Mouse (Mus musculus) intestine, embryonic 15.5 days (tissue): Measurements from ENCODE around the gene Htra2. TPM values are rescaled to one million over a fixed set of nuclear protein-coding genes. Genes with fewer than 3 reads are reported as not detected.

Experiments used
- ATAC-seq: fragments of 200-750 bp; cut with Nextera tagmentation; 2 replicates; pipeline ENCODE4 v1.8.0; 2017; ENCODE audit warnings: moderate TSS enrichment, moderate library complexity
- H3K27ac ChIP-seq: fragments of 300-500 bp; sonication (generic); 2 replicates; pipeline ENCODE4 v1.5.1; 2015; ENCODE audit warnings: mild to moderate bottlenecking, inconsistent platforms
- H3K27me3 ChIP-seq: fragments of 300-500 bp; sonication (generic); replicated peaks from 2 replicates; pipeline ENCODE4 v1.6.1; 2015; ENCODE audit warnings: inconsistent platforms
- H3K36me3 ChIP-seq: fragments of 300-500 bp; sonication (generic); 2 replicates; pipeline ENCODE4 v1.6.1; 2015; ENCODE audit warnings: inconsistent platforms
- H3K4me1 ChIP-seq: fragments of 300-500 bp; sonication (generic); replicated peaks from 2 replicates; pipeline ENCODE4 v1.6.1; 2015; ENCODE audit warnings: inconsistent platforms
- H3K4me2 ChIP-seq: fragments of 300-500 bp; sonication (generic); replicated peaks from 2 replicates; pipeline ENCODE4 v1.6.1; 2015; ENCODE audit warnings: mild to moderate bottlenecking, inconsistent platforms
- H3K4me3 ChIP-seq: fragments of 300-500 bp; sonication (generic); replicated peaks from 2 replicates; pipeline ENCODE4 v1.5.1; 2015; ENCODE audit warnings: inconsistent platforms
- H3K9ac ChIP-seq: fragments of 300-500 bp; sonication (generic); 2 replicates; pipeline ENCODE4 v1.6.1; 2015; ENCODE audit warnings: inconsistent platforms
- H3K9me3 ChIP-seq: fragments of 300-500 bp; sonication (generic); 2 replicates; pipeline ENCODE4 v1.6.1; 2016; ENCODE audit warnings: inconsistent platforms
- WGBS: fragments of 180-500 bp; shearing (Covaris S2); methylation state at CpG from one replicate; pipeline ENCODE4 v1.1.7; 2015; 5-methylcytosine and 5-hydroxymethylcytosine counted together
- polyA plus RNA-seq: library from polyadenylated mRNA; unstranded; fragments of >200 nt; fragmentation: Nextera tagmentation; extraction: Ambion mirVana; gene quantifications from 2 replicates; pipeline ENCODE4 v1.2.1, GENCODE M21; 2015

Htra2 gene
- polyA plus RNA-seq, 1 experiment from 2014 or later = 72.2 TPM

DNA sequence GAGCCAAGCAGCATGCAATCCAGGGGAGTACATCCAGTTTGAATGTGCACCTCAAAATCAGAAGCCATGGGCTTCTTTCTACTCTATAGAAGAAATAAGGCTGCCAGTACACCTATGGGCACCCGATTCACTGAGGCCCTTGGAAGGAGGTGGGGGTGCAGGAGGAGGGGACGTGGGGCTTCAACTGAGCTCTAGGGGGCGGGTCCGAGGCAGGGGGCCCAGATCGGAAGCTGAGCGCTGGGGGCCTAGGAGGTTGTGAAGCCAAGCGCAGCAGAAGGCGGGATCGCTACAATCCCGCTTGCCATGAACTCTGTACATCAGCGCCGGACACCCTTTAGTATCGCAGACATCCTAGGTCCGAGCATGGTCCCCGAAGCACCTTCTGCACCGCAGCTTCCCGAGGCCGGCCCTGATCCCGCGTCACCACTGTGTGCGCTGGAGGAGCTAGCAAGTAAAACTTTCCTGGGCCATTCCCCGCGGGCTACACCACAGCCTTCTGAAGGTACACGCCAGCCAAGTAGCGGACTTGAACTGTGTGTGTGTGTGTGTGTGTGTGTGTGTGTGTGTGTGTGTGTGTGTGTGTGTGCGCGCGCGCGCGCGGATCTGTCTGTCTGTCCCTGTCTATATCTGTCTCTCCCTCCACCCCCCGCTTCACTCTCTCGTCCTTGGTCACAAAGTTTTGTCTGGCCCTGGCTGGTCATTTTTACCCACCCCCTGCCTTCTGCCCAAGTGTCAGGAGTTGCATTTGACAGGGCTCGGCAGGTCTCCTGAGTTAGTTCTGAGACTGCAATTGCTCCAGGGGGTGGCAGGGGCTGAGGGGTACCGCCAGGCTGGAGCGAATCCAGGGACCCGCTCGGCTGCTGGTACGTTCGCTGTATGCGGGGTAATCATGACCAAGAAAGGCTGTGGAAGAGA is 31.3 kb upstream of the Htra2 start, which contains the start of gene Lbx2:
Gene Lbx2 (plus strand): TSS at position 247 of the 915 bp plus-strand sequence.
- Histone ChIP-seq H3K4me3 (peak within 1 kb of the TSS; percentile 22), H3K9ac (no peak within 1 kb of the TSS), H3K27me3 (peaks cover 69% of the 10 kb centered on the region), H3K4me1 (peaks cover 14% of the 10 kb centered on the region), H3K4me2 (peak within 1 kb of the TSS; percentile 56), H3K27ac (no peak within 1 kb of the TSS), H3K36me3 (no peaks in the 10 kb centered on the region), H3K9me3 (no peaks in the 10 kb centered on the region)
- 5% methylated on average over 41 of the region's 42 CpGs for WGBS
- ATAC-seq = no peak

DNA sequence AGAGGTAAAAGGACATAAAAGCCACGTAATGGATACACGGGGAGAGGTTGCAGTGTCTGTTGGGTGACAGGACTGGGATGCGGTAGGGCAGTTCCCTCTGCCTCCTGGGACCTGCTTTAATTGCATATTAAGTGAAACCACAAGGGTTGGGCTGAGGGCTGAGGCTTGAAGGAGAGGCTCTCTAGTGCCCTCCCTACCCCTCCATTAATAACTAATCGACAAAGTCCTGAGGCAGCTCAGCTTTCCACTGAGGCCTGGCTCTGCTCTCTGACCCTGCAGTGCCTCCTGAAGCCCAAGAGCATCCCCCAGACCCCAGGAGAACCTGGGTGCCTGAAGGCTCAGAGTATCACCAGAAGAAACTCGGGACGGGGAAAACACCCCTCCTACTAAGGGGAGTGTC is 29.4 kb upstream of the Htra2 start:
- Histone ChIP-seq H3K4me2 (no peak overlapping the region), H3K27ac (no peak overlapping the region), H3K27me3 (peaks cover 64% of the 10 kb centered on the region), H3K9me3 (no peaks in the 10 kb centered on the region), H3K4me1 (peaks cover 14% of the 10 kb centered on the region), H3K36me3 (peaks cover 6% of the 10 kb centered on the region; the same call in 1 of the 2 replicates), H3K9ac (no peak overlapping the region), H3K4me3 (no peak overlapping the region)
- no peak for ATAC-seq
- 15% methylated on average over 6 of the region's 6 CpGs for WGBS

DNA sequence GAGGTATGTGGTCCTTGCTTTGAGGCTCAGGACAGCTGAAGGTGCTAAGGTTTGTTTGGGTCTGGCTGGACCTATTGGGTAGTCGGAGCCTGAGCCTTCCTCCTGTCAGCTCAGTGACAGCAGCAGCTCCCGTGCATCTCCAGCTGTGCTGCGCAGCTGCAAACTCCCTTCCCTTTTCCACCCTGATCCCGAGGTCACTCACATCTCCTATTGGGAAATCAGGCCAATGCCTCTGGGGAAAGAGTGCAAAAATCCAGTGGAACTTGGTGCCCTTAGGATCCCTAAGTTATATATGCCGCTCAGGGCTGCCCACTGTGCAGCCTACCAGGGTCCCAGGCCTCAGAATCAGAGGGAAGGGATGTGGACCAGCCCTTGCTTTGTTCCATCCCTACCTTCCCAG is 28.4 kb upstream of the Htra2 start:
- Histone ChIP-seq H3K27me3 (peaks cover 56% of the 10 kb centered on the region), H3K9me3 (no peaks in the 10 kb centered on the region), H3K4me1 (peaks cover 14% of the 10 kb centered on the region), H3K4me2 (no peak overlapping the region), H3K36me3 (peaks cover 6% of the 10 kb centered on the region; the same call in 1 of the 2 replicates), H3K9ac (no peak overlapping the region), H3K4me3 (no peak overlapping the region), H3K27ac (no peak overlapping the region)
- 34% methylated on average over 5 of the region's 5 CpGs for WGBS
- no peak for ATAC-seq

DNA sequence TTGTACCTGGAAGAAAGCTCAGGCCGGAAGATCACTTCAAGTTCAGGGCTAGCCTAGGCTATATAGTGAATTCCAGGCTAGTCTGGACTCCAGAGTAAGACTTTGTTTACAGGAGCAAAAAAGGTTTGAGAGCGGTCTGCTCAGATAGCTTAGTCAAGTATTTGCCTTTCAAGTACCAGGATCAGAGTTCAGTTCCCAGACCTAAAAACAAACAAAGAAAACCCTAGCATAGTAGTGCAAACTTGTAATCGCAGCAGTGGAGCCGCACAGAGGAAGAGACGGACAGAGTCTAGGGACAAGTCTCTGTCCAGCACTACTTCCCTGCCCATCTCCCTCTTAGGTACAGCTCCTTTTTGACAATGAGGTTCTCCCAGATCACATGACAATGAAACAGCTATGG is 25.1 kb upstream of the Htra2 start:
- Histone ChIP-seq H3K36me3 (peaks cover 6% of the 10 kb centered on the region; the same call in 1 of the 2 replicates), H3K27me3 (peaks cover 46% of the 10 kb centered on the region), H3K4me1 (peaks cover 3% of the 10 kb centered on the region; the same call in 1 of the 2 replicates), H3K4me3 (no peak overlapping the region), H3K9me3 (no peaks in the 10 kb centered on the region), H3K9ac (no peak overlapping the region), H3K4me2 (no peak overlapping the region), H3K27ac (no peak overlapping the region)
- no peak for ATAC-seq
- 91% methylated on average over 5 of the region's 5 CpGs for WGBS

DNA sequence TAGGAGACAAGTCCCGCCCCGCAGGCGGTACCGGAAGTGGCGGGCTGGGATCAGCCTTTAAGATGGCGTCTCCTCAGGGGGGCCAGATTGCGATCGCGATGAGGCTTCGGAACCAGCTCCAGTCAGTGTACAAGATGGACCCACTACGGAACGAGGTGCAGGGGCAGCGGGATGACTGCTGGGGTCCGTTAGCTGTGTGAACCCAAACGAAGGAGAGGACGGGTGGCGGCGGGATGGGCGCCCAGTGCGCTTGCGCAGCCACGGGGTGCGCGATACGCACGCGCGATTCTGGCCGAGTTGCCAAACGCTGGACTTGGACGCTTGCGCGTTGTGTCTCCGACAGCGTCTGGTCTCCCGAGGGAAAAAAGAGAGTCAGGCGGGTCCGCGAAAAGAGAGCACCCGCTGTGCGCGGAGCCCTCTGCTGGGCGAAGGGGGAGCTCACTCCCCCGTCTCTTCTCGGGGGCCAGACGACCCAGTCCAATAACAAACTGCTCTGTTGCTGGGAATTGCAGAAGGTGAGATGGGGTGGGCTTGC is 23.3 kb upstream of the Htra2 start:
- WGBS = under 1% methylated on average over 46 of the region's 46 CpGs
- H3K4me3 ChIP-seq = peak overlapping the region; percentile 78
- peak; percentile 96 for ATAC-seq
- peak overlapping the region; percentile 62 for H3K9ac ChIP-seq
- no peaks in the 10 kb centered on the region for H3K9me3 ChIP-seq
- peak overlapping the region; percentile 89 for H3K4me2 ChIP-seq
- peaks cover 3% of the 10 kb centered on the region; the same call in 1 of the 2 replicates for H3K4me1 ChIP-seq
- H3K36me3 ChIP-seq = peaks cover 6% of the 10 kb centered on the region; the same call in 1 of the 2 replicates
- peak overlapping the region; percentile 77 for H3K27ac ChIP-seq
- H3K27me3 ChIP-seq = peaks cover 43% of the 10 kb centered on the region

DNA sequence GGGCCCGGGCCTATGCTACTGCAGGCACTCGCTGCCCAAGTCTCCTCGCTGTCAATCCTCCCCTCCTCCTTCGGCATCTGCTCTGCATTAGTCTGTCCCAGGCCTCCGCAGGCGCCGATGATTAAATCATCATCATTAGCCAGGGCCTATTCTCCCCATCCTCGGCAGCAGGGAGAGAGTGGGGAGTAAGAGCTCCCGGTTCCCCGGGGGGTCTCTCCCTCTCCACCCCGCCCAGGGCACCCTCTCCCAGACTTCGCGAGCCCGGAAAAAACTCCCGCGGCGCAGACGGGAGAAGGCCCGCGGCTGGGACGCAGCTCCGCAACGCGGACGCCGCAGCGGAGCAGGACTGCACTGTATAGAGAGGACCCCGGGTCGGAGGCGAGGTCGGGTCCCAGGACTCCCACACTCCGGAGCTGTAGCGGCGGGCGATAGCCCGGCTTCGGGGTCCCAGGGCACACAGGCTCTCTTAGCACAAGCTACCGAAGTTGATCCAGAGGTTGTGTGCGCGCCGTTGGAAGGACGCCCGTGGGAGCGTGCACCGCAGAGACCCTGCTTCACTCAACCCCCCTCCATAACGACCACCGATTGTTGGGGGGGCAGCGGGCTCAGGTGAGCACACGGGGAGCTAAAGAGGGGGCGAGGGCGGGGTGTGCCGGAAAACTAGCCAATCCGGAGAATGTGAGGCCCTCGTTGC is 22.7 kb upstream of the Htra2 start, which contains the start of gene Pcgf1:
Gene Pcgf1 (plus strand): TSS at position 240 of the 694 bp plus-strand sequence.
- H3K9ac ChIP-seq = peak within 1 kb of the TSS; percentile 62
- peaks cover 39% of the 10 kb centered on the region for H3K27me3 ChIP-seq
- H3K9me3 ChIP-seq = no peaks in the 10 kb centered on the region
- peak within 1 kb of the TSS; percentile 77 for H3K27ac ChIP-seq
- H3K4me2 ChIP-seq = peak within 1 kb of the TSS; percentile 89
- ATAC-seq = peak; percentile 62
- peaks cover 3% of the 10 kb centered on the region; the same call in 1 of the 2 replicates for H3K4me1 ChIP-seq
- H3K36me3 ChIP-seq = peaks cover 6% of the 10 kb centered on the region; the same call in 1 of the 2 replicates
- WGBS = under 1% methylated on average over 54 of the region's 54 CpGs
- peak within 1 kb of the TSS; percentile 78 for H3K4me3 ChIP-seq

DNA sequence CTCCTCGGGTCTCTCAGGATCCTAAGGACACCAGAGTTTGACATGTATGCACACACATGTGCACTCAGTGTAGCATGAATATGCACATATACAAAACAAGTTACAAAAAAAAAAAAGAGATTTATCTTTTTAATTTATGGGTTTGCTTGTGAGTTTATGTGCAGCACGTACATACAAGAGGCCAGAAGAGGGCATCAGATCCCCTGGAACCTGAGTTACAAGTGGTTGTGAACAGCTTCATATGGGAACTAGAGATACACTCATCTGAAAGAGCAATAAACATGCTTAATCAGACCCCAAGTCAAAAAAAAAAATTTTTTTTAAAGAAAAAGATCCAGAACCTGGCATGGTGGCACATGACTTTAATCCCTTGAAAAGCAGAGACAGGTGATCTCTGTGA is 19.9 kb upstream of the Htra2 start:
- Histone ChIP-seq H3K9me3 (no peaks in the 10 kb centered on the region), H3K27me3 (peaks cover 65% of the 10 kb centered on the region), H3K4me1 (peaks cover 16% of the 10 kb centered on the region), H3K4me3 (no peak overlapping the region), H3K36me3 (no peaks in the 10 kb centered on the region), H3K4me2 (no peak overlapping the region), H3K9ac (no peak overlapping the region), H3K27ac (no peak overlapping the region)
- ATAC-seq = no peak
- 24% methylated on average over 2 of the region's 2 CpGs for whole genome bisulfite sequencing

DNA sequence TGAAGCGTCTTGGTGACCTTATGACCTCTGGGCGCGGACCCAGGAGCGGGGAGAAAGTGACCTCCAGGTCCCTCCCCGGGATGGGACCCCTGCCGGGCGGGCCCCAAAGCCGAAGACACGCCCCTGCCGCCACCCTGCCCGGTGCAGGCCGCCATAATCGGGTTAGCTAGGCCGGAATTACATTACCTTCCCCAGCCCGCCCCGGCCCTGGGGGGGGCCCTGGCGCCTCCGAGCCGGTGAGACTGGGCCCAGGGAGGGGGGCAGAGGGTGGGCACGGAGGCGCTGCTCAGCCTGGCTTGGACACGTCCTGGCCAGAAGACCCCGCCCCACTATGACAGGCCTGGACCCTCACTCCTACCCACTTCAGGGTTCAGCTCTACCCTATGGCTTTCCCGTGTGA is 16.1 kb upstream of the Htra2 start:
- ATAC-seq = peak; percentile 64
- no peaks in the 10 kb centered on the region for H3K36me3 ChIP-seq
- peak overlapping the region; percentile 40 for H3K4me2 ChIP-seq
- 2% methylated on average over 24 of the region's 24 CpGs for WGBS
- peak overlapping the region; percentile 44 for H3K27ac ChIP-seq
- no peaks in the 10 kb centered on the region for H3K9me3 ChIP-seq
- peak overlapping the region; percentile 37; the same call in 1 of the 2 replicates for H3K4me3 ChIP-seq
- H3K27me3 ChIP-seq = peaks cover 92% of the 10 kb centered on the region
- H3K9ac ChIP-seq = no peak overlapping the region
- peaks cover 29% of the 10 kb centered on the region for H3K4me1 ChIP-seq

DNA sequence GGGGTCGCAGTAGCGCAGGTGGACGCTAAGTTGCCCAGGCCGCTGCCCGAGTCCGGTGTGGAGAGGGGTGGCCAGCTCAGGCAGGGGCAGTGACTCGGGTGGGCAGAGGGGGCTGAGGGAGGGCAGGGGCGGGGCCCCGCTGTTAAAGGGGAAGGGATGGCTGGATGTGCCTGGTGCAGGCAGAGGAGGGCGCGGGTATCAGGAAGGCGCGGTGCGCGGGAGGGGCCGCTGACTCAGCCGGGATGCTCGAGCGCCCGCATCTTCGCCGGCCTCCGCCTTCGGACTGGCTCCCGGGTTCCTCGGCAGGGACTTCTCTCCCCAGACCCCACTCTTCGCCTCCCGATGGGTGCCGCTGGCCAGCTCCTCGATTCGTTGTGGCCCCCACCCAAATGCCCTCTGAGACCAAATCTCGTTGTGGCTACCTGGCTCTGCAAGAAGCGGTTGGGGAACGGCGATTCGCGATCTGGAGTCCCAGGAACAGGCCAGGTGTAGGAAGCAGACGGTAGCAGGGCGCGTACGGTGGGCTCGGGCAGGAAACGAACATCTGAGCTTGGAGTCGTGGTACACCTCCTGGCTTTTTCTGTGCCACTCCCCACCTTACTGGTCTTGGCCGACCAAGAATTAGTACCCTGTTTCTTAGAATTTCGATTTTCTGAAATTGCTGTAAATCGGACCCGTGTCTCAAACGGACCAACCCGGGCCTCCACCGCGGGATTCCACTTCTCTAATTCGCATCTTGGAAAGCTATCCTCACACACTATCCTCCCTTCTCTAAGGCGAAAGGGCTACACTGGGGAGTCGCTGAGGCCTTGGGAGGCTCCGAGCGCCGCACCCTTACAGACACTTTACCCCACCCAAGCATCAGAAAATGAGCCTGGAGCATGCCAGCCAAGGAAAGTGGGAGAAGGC is 15.5 kb upstream of the Htra2 start:
- 1% methylated on average over 58 of the region's 58 CpGs for WGBS
- peaks cover 29% of the 10 kb centered on the region for H3K4me1 ChIP-seq
- 0 out of 2 replicates have a peak overlapping the region, but pooled peaks have one; percentile 9 for H3K9ac ChIP-seq
- peak overlapping the region; percentile 44 for H3K27ac ChIP-seq
- peaks cover 91% of the 10 kb centered on the region for H3K27me3 ChIP-seq
- peak overlapping the region; percentile 65 for H3K4me2 ChIP-seq
- no peaks in the 10 kb centered on the region for H3K36me3 ChIP-seq
- peak; percentile 39 for ATAC-seq
- H3K9me3 ChIP-seq = no peaks in the 10 kb centered on the region
- H3K4me3 ChIP-seq = peak overlapping the region; percentile 37

DNA sequence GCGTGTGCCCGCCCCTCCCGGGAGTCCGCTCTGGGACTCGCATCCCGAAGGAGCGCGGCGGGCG is 15.0 kb upstream of the Htra2 start, which contains the start of gene Tlx2:
Gene Tlx2 (minus strand): TSS at position 47 of the 64 bp plus-strand sequence.
- H3K4me2 ChIP-seq = peak within 1 kb of the TSS; percentile 65
- no peaks in the 10 kb centered on the region for H3K36me3 ChIP-seq
- H3K27me3 ChIP-seq = peaks cover 91% of the 10 kb centered on the region
- 0% methylated on average over 10 of the region's 10 CpGs for WGBS
- H3K4me3 ChIP-seq = peak within 1 kb of the TSS; percentile 37
- H3K9me3 ChIP-seq = no peaks in the 10 kb centered on the region
- H3K27ac ChIP-seq = peak within 1 kb of the TSS; percentile 44
- peaks cover 29% of the 10 kb centered on the region for H3K4me1 ChIP-seq
- ATAC-seq = no peak
- peak within 1 kb of the TSS; percentile 9 for H3K9ac ChIP-seq

DNA sequence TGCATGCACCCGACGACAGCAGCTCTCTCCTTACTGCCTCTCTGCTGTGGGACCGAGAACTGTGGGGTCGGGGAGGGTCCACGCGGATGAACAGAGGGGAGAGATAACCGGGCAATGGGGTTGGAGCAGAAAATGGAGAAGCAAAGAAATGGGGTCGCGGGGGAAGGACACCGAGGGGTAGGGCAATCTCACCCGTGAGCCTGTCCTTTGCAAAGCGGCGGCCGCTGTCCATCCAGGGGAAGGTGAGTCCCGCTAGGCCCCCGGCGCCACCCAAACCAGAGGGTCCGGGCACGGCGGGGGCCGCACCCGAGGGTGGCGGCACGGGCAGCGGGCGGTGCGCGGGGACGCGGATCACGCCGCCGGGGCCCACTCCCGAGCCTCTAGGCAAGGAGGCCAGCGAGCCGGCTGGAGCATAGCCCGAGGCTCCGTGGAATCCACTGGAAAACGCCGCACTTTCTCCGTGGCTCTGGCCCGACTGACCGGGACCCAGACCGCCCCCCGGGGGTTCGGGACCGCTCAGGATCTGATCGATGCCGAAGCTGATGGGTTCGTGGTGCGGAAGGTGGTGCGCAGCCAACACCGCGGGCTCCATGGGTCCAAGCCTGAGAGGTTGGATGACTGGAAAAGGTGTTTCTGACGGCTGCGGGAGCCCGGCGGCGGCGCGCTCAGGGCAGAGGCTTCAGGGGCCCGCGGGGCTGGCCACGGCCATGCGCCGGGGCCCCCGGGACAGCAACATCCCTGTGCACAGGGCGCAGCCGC is 14.6 kb upstream of the Htra2 start:
- Histone ChIP-seq H3K27ac (no peak overlapping the region), H3K4me1 (peaks cover 29% of the 10 kb centered on the region), H3K36me3 (no peaks in the 10 kb centered on the region), H3K9me3 (no peaks in the 10 kb centered on the region), H3K4me3 (peak overlapping the region; percentile 37), H3K9ac (peak overlapping the region; percentile 9), H3K4me2 (peak overlapping the region; percentile 65), H3K27me3 (peaks cover 93% of the 10 kb centered on the region)
- ATAC-seq = no peak
- WGBS = 1% methylated on average over 69 of the region's 69 CpGs
